Mouse (Mus musculus) myocyte (in vitro differentiated cells): ENCODE measurements around the gene Phlpp1. TPM values are rescaled to one million over a fixed set of nuclear protein-coding genes. Genes with fewer than 3 reads are reported as not detected.

ENCODE experiments used
- H3K27me3 ChIP-seq: one replicate; pipeline ENCODE4 v1.6.1; 2011; ENCODE audit not compliant: control insufficient read depth, insufficient read depth, insufficient read length
- H3K36me3 ChIP-seq: one replicate; pipeline ENCODE4 v1.6.1; 2011; ENCODE audit not compliant: control insufficient read depth, insufficient read depth
- H3K4me2 ChIP-seq: one replicate; pipeline ENCODE4 v1.6.1; 2011; ENCODE audit warnings: low read depth, control low read depth
- H3K4me3 ChIP-seq: one replicate; pipeline ENCODE4 v1.5.1; 2011; ENCODE audit warnings: mild to moderate bottlenecking, control low read depth, moderate library complexity
- H3K79me2 ChIP-seq: one replicate; pipeline ENCODE4 v1.6.1; 2011; ENCODE audit not compliant: control insufficient read depth, insufficient read depth
- H3ac ChIP-seq: one replicate; pipeline ENCODE4 v1.6.1; 2011; ENCODE audit not compliant: control insufficient read depth, insufficient read length
- CEBPB ChIP-seq: IDR thresholded peaks from 2 replicates; pipeline ENCODE4 v1.6.1; 2011; ENCODE audit warnings: mild to moderate bottlenecking, moderate library complexity; ENCODE audit not compliant: poor library complexity, insufficient read depth, severe bottlenecking
- E2F4 ChIP-seq: IDR thresholded peaks from one replicate; pipeline ENCODE4 v1.6.1; 2011; ENCODE audit warnings: mild to moderate bottlenecking, control low read depth, moderate library complexity; ENCODE audit not compliant: insufficient read depth
- MAX ChIP-seq: IDR thresholded peaks from one replicate; pipeline ENCODE4 v1.6.1; 2011; ENCODE audit warnings: low read depth, mild to moderate bottlenecking, control low read depth
- MYOD1 ChIP-seq, 3 experiments: IDR thresholded peaks; one replicate each; pipeline ENCODE4 v1.6.1; 2011; ENCODE audit warnings: control low read depth in 2 of 3, low read depth in 2 of 3, mild to moderate bottlenecking in 2 of 3, moderate library complexity in 1 of 3; ENCODE audit not compliant: insufficient read length in 2 of 3, control insufficient read depth in 1 of 3
- MYOG ChIP-seq, 3 experiments: IDR thresholded peaks; one replicate each; pipeline ENCODE4 v1.6.1; 2011; ENCODE audit warnings: control low read depth in 2 of 3, low read depth in 2 of 3, mild to moderate bottlenecking in 2 of 3; ENCODE audit not compliant: insufficient read length in 2 of 3, control insufficient read depth in 1 of 3, insufficient read depth in 1 of 3
- POLR2A ChIP-seq: IDR thresholded peaks from one replicate; pipeline ENCODE4 v1.6.1; 2011; ENCODE audit warnings: low read depth, mild to moderate bottlenecking, control low read depth, moderate library complexity; ENCODE audit not compliant: insufficient read length
- POLR2AphosphoS2 ChIP-seq: IDR thresholded peaks from one replicate; pipeline ENCODE4 v1.6.1; 2011; ENCODE audit warnings: low read depth, control low read depth; ENCODE audit not compliant: insufficient read length
- REST ChIP-seq: IDR thresholded peaks from one replicate; pipeline ENCODE4 v1.6.1; 2011; ENCODE audit warnings: mild to moderate bottlenecking, control low read depth, moderate library complexity; ENCODE audit not compliant: insufficient read depth, insufficient read length
- SRF ChIP-seq: IDR thresholded peaks from one replicate; pipeline ENCODE4 v1.6.1; 2011; ENCODE audit warnings: low read depth; ENCODE audit not compliant: control insufficient read depth, insufficient read length
- TCF12 ChIP-seq: IDR thresholded peaks from one replicate; pipeline ENCODE4 v1.6.1; 2011; ENCODE audit warnings: mild to moderate bottlenecking, control low read depth; ENCODE audit not compliant: poor library complexity, insufficient read depth, severe bottlenecking
- TCF3 ChIP-seq: IDR thresholded peaks from one replicate; pipeline ENCODE4 v1.6.1; 2011; ENCODE audit warnings: low read depth, control low read depth; ENCODE audit not compliant: insufficient read length
- USF1 ChIP-seq: IDR thresholded peaks from one replicate; pipeline ENCODE4 v1.6.1; 2011; ENCODE audit warnings: low read depth, mild to moderate bottlenecking, control low read depth, moderate library complexity
- polyA plus RNA-seq: library from polyadenylated mRNA; unstranded; fragments of >200 nt; fragmentation: generic; extraction: Trizol; gene quantifications from one replicate; pipeline ENCODE4 v1.2.1, GENCODE M21; 2012; ENCODE audit warnings: missing spikeins

Phlpp1 gene
- polyA plus RNA-seq, 1 experiment = 7.9 TPM

DNA sequence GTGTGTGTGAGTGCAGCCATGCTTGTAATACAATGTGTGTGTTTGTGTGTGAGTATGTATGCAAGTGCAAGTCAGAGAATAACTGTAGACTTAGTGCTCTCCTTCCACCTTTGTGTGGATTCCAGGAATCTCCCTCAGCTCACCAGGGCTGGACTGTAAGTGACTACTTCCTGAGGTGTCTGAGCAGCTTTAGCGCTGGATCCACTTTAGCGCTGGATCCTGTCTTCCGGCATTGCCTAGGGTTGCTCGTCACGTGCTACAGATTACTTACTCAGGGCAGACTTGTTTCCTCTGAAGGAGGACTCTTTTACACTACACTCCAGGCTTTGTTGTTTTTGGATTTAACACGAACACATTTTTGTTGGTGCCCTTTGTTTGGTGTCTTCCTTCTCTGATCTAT, 48.9 kb downstream of the Phlpp1 start:
- Histone ChIP-seq H3ac (no peak overlapping the region), H3K27me3 (no peaks in the 10 kb centered on the region), H3K4me3 (no peak overlapping the region), H3K79me2 (peaks cover 47% of the 10 kb centered on the region), H3K36me3 (no peaks in the 10 kb centered on the region), H3K4me2 (no peak overlapping the region)
- TF ChIP-seq TCF3 (no peak), MAX (no peak), TCF12 (no peak), POLR2AphosphoS2 (no peak), USF1 (no peak), MYOD1 (IDR thresholded peaks at IDR 0.05; ENCODE audit: control insufficient read depth in 1 of 3, insufficient read length in 2 of 3, low read depth in 2 of 3) (no peak), POLR2A (no peak), CEBPB (no peak), MYOG (IDR thresholded peaks at IDR 0.05; ENCODE audit: control insufficient read depth in 1 of 3, insufficient read depth in 1 of 3, insufficient read length in 2 of 3, low read depth in 2 of 3) (no peak), REST (no peak), SRF (no peak), E2F4 (no peak)

- TF ChIP-seq POLR2AphosphoS2 = no peak
- no peak for TF ChIP-seq MAX
- no peak for TF ChIP-seq POLR2A
- no peak for TF ChIP-seq REST
- TF ChIP-seq TCF3 = no peak
- TF ChIP-seq SRF = no peak
- no peak for TF ChIP-seq E2F4
- TF ChIP-seq MYOG (IDR thresholded peaks at IDR 0.05; ENCODE audit: control insufficient read depth in 1 of 3, insufficient read depth in 1 of 3, insufficient read length in 2 of 3, low read depth in 2 of 3) = no peak
- no peak for TF ChIP-seq USF1
- no peak for TF ChIP-seq CEBPB
- no peak for TF ChIP-seq MYOD1 (IDR thresholded peaks at IDR 0.05; ENCODE audit: control insufficient read depth in 1 of 3, insufficient read length in 2 of 3, low read depth in 2 of 3)
- no peak for TF ChIP-seq TCF12
Observed at GRCm38 (mm10) chr1:106221371-106221770, 49.8 kb downstream of the Phlpp1 start.

DNA sequence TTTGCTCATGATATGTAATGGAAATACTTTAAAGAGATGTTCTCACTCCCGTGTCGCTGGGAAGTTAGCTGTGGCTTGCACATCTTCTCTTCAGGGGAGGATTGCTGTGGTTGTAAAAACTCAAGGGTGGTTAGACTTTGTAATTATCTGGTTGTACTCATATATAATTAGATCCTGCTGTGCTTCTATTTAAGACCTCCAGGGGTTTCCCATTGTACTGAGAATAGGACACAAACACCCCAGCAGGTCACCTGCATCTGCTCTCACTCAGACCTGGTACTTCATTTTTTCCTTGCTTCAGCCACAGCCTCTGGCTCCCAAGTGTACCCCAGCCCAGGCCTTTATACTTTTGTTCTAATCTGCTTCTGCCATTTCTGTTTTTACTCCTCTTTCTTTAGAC, 50.4 kb downstream of the Phlpp1 start:
- Histone ChIP-seq H3K27me3 (no peaks in the 10 kb centered on the region), H3K36me3 (no peaks in the 10 kb centered on the region), H3K4me2 (no peak overlapping the region), H3ac (no peak overlapping the region), H3K79me2 (peaks cover 50% of the 10 kb centered on the region), H3K4me3 (no peak overlapping the region)
- TF ChIP-seq USF1 (no peak), MYOG (IDR thresholded peaks at IDR 0.05; ENCODE audit: control insufficient read depth in 1 of 3, insufficient read depth in 1 of 3, insufficient read length in 2 of 3, low read depth in 2 of 3) (no peak), TCF3 (no peak), SRF (no peak), POLR2AphosphoS2 (no peak), E2F4 (no peak), POLR2A (no peak), TCF12 (no peak), REST (no peak)

More at GRCm38 (mm10) chr1:106221371-106221770, 49.8 kb downstream of the Phlpp1 start:
- Histone ChIP-seq H3K4me2 (no peak overlapping the region), H3K79me2 (peaks cover 47% of the 10 kb centered on the region), H3ac (no peak overlapping the region), H3K36me3 (no peaks in the 10 kb centered on the region), H3K4me3 (no peak overlapping the region), H3K27me3 (no peaks in the 10 kb centered on the region)

DNA sequence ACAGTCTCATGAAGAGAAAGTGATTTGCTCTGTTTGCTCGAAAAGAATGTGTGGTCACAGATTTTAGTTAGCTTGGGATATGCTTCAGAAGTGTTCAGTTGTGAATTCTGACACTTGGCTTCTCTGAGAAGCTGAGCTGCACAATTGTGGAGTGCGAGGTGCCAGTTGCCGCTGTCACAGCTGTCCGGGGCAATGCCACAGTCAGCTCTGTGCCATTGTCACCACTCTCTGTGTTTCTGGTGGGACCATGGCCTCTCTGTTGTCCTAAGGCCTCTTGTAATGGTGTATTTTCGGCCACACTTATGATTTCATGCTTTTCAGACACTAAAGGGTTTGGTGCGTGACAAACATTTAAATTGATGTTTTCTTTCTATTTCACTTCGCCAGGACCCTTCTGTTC, 55.1 kb downstream of the Phlpp1 start:
- Histone ChIP-seq H3K4me3 (no peak overlapping the region), H3K36me3 (no peaks in the 10 kb centered on the region), H3K4me2 (no peak overlapping the region), H3K79me2 (peaks cover 50% of the 10 kb centered on the region), H3K27me3 (no peaks in the 10 kb centered on the region), H3ac (no peak overlapping the region)
- TF ChIP-seq MYOD1 (IDR thresholded peaks at IDR 0.05; ENCODE audit: control insufficient read depth in 1 of 3, insufficient read length in 2 of 3, low read depth in 2 of 3) = peak in 2 of 3 experiments; percentile 28 to 56
- peak in 2 of 3 experiments; percentile 70 to 80 for TF ChIP-seq MYOG (IDR thresholded peaks at IDR 0.05; ENCODE audit: control insufficient read depth in 1 of 3, insufficient read depth in 1 of 3, insufficient read length in 2 of 3, low read depth in 2 of 3)
- no peak for TF ChIP-seq E2F4

DNA sequence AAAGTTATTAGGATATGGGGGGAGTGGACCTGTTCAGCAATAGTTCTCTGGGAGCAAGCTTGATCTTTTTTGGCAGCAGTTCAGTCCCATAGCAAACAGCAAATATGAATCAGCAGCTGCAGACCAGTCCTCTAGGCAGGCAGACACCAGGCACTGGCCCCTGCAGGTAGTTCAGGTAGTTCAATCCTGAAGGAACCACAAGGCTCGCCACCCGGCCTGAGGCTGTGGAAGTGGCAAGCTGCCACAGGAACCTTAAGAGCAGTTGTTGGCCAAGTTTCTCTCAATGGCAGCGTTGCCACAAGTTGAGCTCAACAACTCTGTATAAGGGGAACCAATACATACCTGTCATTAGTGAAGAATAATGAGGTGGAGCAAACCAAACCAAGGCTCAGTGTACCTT, 58.8 kb downstream of the Phlpp1 start:
- H3K4me3 ChIP-seq = no peak overlapping the region
- H3K79me2 ChIP-seq = peaks cover 44% of the 10 kb centered on the region
- H3K27me3 ChIP-seq = no peaks in the 10 kb centered on the region
- no peak overlapping the region for H3ac ChIP-seq
- no peak overlapping the region for H3K4me2 ChIP-seq
- TF ChIP-seq MYOG (IDR thresholded peaks at IDR 0.05; ENCODE audit: control insufficient read depth in 1 of 3, insufficient read depth in 1 of 3, insufficient read length in 2 of 3, low read depth in 2 of 3) = no peak
- TF ChIP-seq SRF = no peak
- no peak for TF ChIP-seq TCF12
- TF ChIP-seq CEBPB = no peak
- TF ChIP-seq REST = no peak
- no peaks in the 10 kb centered on the region for H3K36me3 ChIP-seq
